Mouse (Mus musculus): ENCODE results near the gene Olfr954. TPM values are rescaled to one million over a fixed set of nuclear protein-coding genes. Genes with fewer than 3 reads are reported as not detected.
A peak's percentile ranks its signal among the peaks of the same experiment; 100 is the strongest.

The Olfr954 gene
- not detected in 2 replicates for polyA plus RNA-seq (2014; fragmentation: Nextera tagmentation; extraction: Ambion mirVana)

DNA sequence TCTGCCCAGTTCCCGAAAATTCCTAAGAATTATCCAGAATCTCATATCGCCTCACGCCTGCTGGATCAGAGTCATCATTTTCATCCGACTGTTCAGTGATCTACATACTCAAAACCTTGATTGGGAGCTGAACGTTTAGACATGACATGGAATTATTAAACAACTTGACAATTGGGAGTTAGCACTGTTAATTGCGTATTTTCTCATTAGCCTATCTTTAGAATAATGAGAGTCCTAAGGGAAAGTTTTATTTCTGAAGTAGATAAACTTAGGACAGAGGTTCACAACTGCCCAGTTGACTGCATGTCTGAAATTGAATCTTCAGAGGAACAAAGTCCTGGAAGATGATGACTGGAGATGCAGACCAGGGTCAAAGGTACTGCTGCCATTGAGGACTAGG, at the start of gene Olfr954:
Gene Olfr954, plus strand, starts transcription at position 301 of the 400 bp plus-strand sequence.
- Histone ChIP-seq H3K4me2 (no peak within 1 kb of the TSS), H3K27ac (ENCODE audit: low read depth, low read length) (no peak within 1 kb of the TSS), H3K4me3 (ENCODE audit: low read depth, low read length) (no peak within 1 kb of the TSS), H3K36me3 (ENCODE audit: control insufficient read depth, insufficient read depth, low read length) (no peaks in the 10 kb centered on the region), H3K27me3 (ENCODE audit: control insufficient read depth, insufficient read depth, low read length) (no peaks in the 10 kb centered on the region), H3K9ac (ENCODE audit: low read length) (no peak within 1 kb of the TSS), H3K4me1 (ENCODE audit: control insufficient read depth, insufficient read depth, low read length) (no peaks in the 10 kb centered on the region), H3K9me3 (ENCODE audit: control insufficient read depth, low read length) (no peaks in the 10 kb centered on the region)
- no peak for DNase-seq (ENCODE audit: low spot score, missing footprints)
- 87% methylated on average over 6 of the region's 6 CpGs for WGBS
- ATAC-seq (ENCODE audit: low FRiP score) = no peak

DNA sequence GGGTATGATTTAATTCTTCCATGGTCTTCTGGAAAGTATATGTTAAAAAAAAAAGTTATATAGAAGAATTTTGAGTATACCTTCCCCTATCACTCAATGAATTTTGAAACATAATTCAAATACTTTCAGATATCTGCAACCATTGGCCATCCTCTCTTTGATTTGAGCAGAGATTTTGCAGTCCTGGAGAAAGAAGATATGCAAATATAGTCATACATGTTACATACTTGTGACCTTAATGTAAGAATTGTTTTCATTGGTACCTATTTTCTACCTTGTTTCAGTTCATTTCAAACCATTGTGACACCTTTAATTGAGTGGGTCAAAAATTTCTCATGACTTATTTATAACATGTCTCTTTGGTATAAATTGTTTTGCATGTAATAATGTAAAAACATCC, 29.5 kb upstream of the Olfr954 start, which contains the start of gene Olfr952:
Gene Olfr952, minus strand, starts transcription at position 101 of the 400 bp plus-strand sequence.
- H3K27ac ChIP-seq (ENCODE audit: low read depth, low read length) = no peak within 1 kb of the TSS
- DNase-seq (ENCODE audit: low spot score, missing footprints) (no peak), ATAC-seq (ENCODE audit: low FRiP score) (no peak)
- H3K9ac ChIP-seq (ENCODE audit: low read length) = no peak within 1 kb of the TSS
- H3K27me3 ChIP-seq (ENCODE audit: control insufficient read depth, insufficient read depth, low read length) = no peaks in the 10 kb centered on the region
- no peaks in the 10 kb centered on the region for H3K4me1 ChIP-seq (ENCODE audit: control insufficient read depth, insufficient read depth, low read length)
- no peak within 1 kb of the TSS for H3K4me2 ChIP-seq
- no peaks in the 10 kb centered on the region for H3K36me3 ChIP-seq (ENCODE audit: control insufficient read depth, insufficient read depth, low read length)
- no peak within 1 kb of the TSS for H3K4me3 ChIP-seq (ENCODE audit: low read depth, low read length)
- H3K9me3 ChIP-seq (ENCODE audit: control insufficient read depth, low read length) = no peaks in the 10 kb centered on the region

DNA sequence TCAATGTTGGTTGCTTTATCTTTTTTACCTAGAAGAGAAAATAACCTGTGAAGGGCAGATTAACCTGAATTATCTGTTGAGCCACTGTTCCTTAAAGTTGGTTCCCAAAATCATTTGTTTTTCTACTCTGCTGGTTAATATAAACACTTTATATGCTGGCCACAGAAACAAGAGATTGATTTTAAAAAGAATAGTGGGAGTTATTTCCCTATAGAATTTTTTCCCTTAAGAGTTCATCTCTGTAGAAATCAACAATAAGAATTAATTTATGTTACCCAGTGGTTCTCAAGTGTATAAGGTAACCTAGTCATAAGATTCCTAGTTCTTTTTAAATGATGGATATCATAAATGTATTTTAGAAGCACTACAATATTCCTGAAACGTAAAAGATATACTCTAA, 15.3 kb downstream of the Olfr954 start, which contains the start of gene Olfr955:
Gene Olfr955, minus strand, starts transcription at position 101 of the 400 bp plus-strand sequence.
- Histone ChIP-seq H3K9me3 (ENCODE audit: control insufficient read depth, low read length) (no peaks in the 10 kb centered on the region), H3K27me3 (ENCODE audit: control insufficient read depth, insufficient read depth, low read length) (no peaks in the 10 kb centered on the region), H3K27ac (ENCODE audit: low read depth, low read length) (no peak within 1 kb of the TSS), H3K9ac (ENCODE audit: low read length) (no peak within 1 kb of the TSS), H3K4me1 (ENCODE audit: control insufficient read depth, insufficient read depth, low read length) (no peaks in the 10 kb centered on the region), H3K4me3 (ENCODE audit: low read depth, low read length) (no peak within 1 kb of the TSS), H3K36me3 (ENCODE audit: control insufficient read depth, insufficient read depth, low read length) (no peaks in the 10 kb centered on the region), H3K4me2 (no peak within 1 kb of the TSS)
- ATAC-seq (ENCODE audit: low FRiP score) = no peak
- WGBS = 60% methylated on average over 1 of the region's 1 CpGs
- DNase-seq (ENCODE audit: low spot score, missing footprints) = no peak

- ATAC-seq (ENCODE audit: low FRiP score) (no peak), DNase-seq (ENCODE audit: low spot score, missing footprints) (no peak)
- Histone ChIP-seq H3K9me3 (ENCODE audit: control insufficient read depth, low read length) (no peaks in the 10 kb centered on the region), H3K27me3 (ENCODE audit: control insufficient read depth, insufficient read depth, low read length) (no peaks in the 10 kb centered on the region), H3K9ac (ENCODE audit: low read length) (no peak within 1 kb of the TSS), H3K4me1 (ENCODE audit: control insufficient read depth, insufficient read depth, low read length) (no peaks in the 10 kb centered on the region), H3K27ac (ENCODE audit: low read depth, low read length) (no peak within 1 kb of the TSS), H3K4me3 (ENCODE audit: low read depth, low read length) (no peak within 1 kb of the TSS), H3K36me3 (ENCODE audit: control insufficient read depth, insufficient read depth, low read length) (no peaks in the 10 kb centered on the region), H3K4me2 (no peak within 1 kb of the TSS)
- WGBS = 94% methylated on average over 2 of the region's 2 CpGs
Measured at GRCm38 (mm10) chr9:39493895-39494294, 37.4 kb downstream of the Olfr954 start, which contains the start of gene Olfr44. TSS of gene Olfr44 (minus strand) at chr9:39493995.

GRCm38 (mm10) chr9:39508998-39509397, 52.5 kb downstream of the Olfr954 start:
- WGBS = 5% methylated on average over 6 of the region's 6 CpGs

DNA sequence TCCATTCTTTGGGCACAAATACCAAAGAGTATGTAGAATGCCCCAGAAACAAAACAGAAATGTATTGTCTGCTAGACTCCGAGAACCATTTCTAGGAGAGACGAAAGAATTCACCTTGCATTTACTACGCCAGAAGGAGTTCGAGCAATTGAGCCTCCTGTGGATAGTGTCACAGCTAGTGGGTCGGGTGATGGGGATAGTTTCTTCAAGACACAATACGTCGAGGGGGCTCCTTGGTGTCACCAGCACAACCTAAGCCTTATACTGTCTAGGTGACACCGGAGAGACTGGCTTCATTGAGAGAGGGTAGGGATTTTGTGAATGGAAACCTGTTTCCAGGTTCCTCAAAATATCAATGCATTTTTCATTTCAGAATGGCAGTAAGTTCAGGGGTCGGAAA, 52.9 kb downstream of the Olfr954 start:
- Histone ChIP-seq H3K4me2 (no peak overlapping the region), H3K9me3 (ENCODE audit: control insufficient read depth, low read length) (no peaks in the 10 kb centered on the region), H3K9ac (ENCODE audit: low read length) (no peak overlapping the region), H3K36me3 (ENCODE audit: control insufficient read depth, insufficient read depth, low read length) (no peaks in the 10 kb centered on the region), H3K27me3 (ENCODE audit: control insufficient read depth, insufficient read depth, low read length) (no peaks in the 10 kb centered on the region), H3K27ac (ENCODE audit: low read depth, low read length) (no peak overlapping the region), H3K4me1 (ENCODE audit: control insufficient read depth, insufficient read depth, low read length) (no peaks in the 10 kb centered on the region), H3K4me3 (ENCODE audit: low read depth, low read length) (no peak overlapping the region)
- ATAC-seq (ENCODE audit: low FRiP score) (peak; percentile 35; the same call in 1 of the 2 replicates), DNase-seq (ENCODE audit: low spot score, missing footprints) (no peak)
- 85% methylated on average over 9 of the region's 9 CpGs for WGBS

More at GRCm38 (mm10) chr9:39508998-39509397, 52.5 kb downstream of the Olfr954 start:
- no peaks in the 10 kb centered on the region for H3K27me3 ChIP-seq (ENCODE audit: control insufficient read depth, insufficient read depth, low read length)
- DNase-seq (ENCODE audit: low spot score, missing footprints) (peak; percentile 94), ATAC-seq (ENCODE audit: low FRiP score) (peak; percentile 83)
- no peak overlapping the region for H3K4me3 ChIP-seq (ENCODE audit: low read depth, low read length)
- no peak overlapping the region for H3K9ac ChIP-seq (ENCODE audit: low read length)
- H3K27ac ChIP-seq (ENCODE audit: low read depth, low read length) = no peak overlapping the region
- no peak overlapping the region for H3K4me2 ChIP-seq
- H3K36me3 ChIP-seq (ENCODE audit: control insufficient read depth, insufficient read depth, low read length) = no peaks in the 10 kb centered on the region
- H3K9me3 ChIP-seq (ENCODE audit: control insufficient read depth, low read length) = no peaks in the 10 kb centered on the region
- H3K4me1 ChIP-seq (ENCODE audit: control insufficient read depth, insufficient read depth, low read length) = no peaks in the 10 kb centered on the region

Other genes with a start within 250 kb of the Olfr954 start
- not detected in 2 replicates for gene Olfr1537, start 206.7 kb upstream of the Olfr954 start, polyA plus RNA-seq (2014; fragmentation: Nextera tagmentation; extraction: Ambion mirVana)
- gene Olfr945, start 179.9 kb upstream of the Olfr954 start, polyA plus RNA-seq (2014; fragmentation: Nextera tagmentation; extraction: Ambion mirVana) = not detected in 2 replicates
- gene Olfr948, start 130.7 kb upstream of the Olfr954 start, polyA plus RNA-seq (2014; fragmentation: Nextera tagmentation; extraction: Ambion mirVana) = not detected in 2 replicates
- gene Olfr951, start 69.3 kb upstream of the Olfr954 start, polyA plus RNA-seq (2014; fragmentation: Nextera tagmentation; extraction: Ambion mirVana) = not detected in 2 replicates
- gene Olfr952, start 29.6 kb upstream of the Olfr954 start, polyA plus RNA-seq (2014; fragmentation: Nextera tagmentation; extraction: Ambion mirVana) = not detected in 2 replicates
- gene Olfr955, start 15.2 kb downstream of the Olfr954 start, polyA plus RNA-seq (2014; fragmentation: Nextera tagmentation; extraction: Ambion mirVana) = not detected in 2 replicates
- gene Olfr44, start 37.3 kb downstream of the Olfr954 start, polyA plus RNA-seq (2014; fragmentation: Nextera tagmentation; extraction: Ambion mirVana) = not detected in 2 replicates
- gene Olfr957, start 59.1 kb downstream of the Olfr954 start, polyA plus RNA-seq (2014; fragmentation: Nextera tagmentation; extraction: Ambion mirVana) = not detected in 2 replicates
- not detected in 2 replicates for gene Olfr958, start 97.4 kb downstream of the Olfr954 start, polyA plus RNA-seq (2014; fragmentation: Nextera tagmentation; extraction: Ambion mirVana)
- gene Olfr959, start 118.9 kb downstream of the Olfr954 start, polyA plus RNA-seq (2014; fragmentation: Nextera tagmentation; extraction: Ambion mirVana) = not detected in 2 replicates
- 12.2 and 17.0 TPM in 2 replicates for gene AW551984, start 147.7 kb downstream of the Olfr954 start, polyA plus RNA-seq (2014; fragmentation: Nextera tagmentation; extraction: Ambion mirVana)
- gene Olfr148, start 154.0 kb downstream of the Olfr954 start, polyA plus RNA-seq (2014; fragmentation: Nextera tagmentation; extraction: Ambion mirVana) = not detected in 2 replicates
- gene Olfr960, start 164.7 kb downstream of the Olfr954 start, polyA plus RNA-seq (2014; fragmentation: Nextera tagmentation; extraction: Ambion mirVana) = not detected in 2 replicates
- not detected in 2 replicates for gene Olfr961, start 188.4 kb downstream of the Olfr954 start, polyA plus RNA-seq (2014; fragmentation: Nextera tagmentation; extraction: Ambion mirVana)
- gene Olfr963, start 210.5 kb downstream of the Olfr954 start, polyA plus RNA-seq (2014; fragmentation: Nextera tagmentation; extraction: Ambion mirVana) = not detected in 2 replicates